In the genomic region with DNA sequence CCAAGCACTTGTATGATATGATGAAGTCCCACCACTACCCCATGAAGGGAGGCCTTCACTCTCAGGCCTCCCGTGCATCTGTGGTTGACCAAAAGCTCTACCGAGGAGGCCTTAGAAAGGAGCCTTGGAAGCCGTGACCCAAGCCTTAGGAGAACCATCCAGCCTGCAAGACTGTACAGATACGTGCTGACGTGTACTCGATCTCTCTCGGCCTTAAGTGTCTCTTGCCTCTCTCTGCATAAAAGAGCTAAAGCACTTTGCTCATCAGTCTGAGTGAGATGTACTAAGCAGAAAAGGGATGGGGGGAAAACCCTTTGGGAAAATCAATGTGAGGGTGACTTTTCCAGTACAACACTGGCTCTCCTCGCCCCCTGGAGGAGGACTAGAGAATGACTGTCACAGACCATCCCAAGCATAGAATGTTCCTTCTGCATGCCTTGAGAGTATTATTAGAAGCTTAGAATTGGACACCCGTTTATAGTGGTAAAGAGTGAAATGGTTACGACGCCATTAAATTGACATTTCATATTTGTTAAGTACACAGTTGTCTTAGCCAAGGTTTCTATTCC, we compare ENCODE assay signal across 8 mouse cellular contexts. TPM values are rescaled to one million over a fixed set of nuclear protein-coding genes. Genes with fewer than 3 reads are reported as not detected.
A peak's percentile ranks its signal among the peaks of the same experiment; 100 is the strongest.
DNase-seq lines count a peak whose midpoint lies in the region; ATAC-seq lines count a peak whose summit lies in the region.

No protein-coding gene starts in this region.

- no peak overlapping the region for H3K9ac ChIP-seq in liver, embryonic 11.5 days (ENCODE audit: low read depth, low read length)
- no peak overlapping the region for H3K9ac ChIP-seq in hindbrain, embryonic 12.5 days

- H3K27ac ChIP-seq in liver, embryonic 11.5 days (ENCODE audit: low read depth, low read length), result no peak overlapping the region
- H3K27ac ChIP-seq in hindbrain, embryonic 12.5 days, result no peak overlapping the region

- H3K4me3 ChIP-seq in liver, embryonic 11.5 days (ENCODE audit: low read depth, low read length), result no peak overlapping the region
- no peak overlapping the region for H3K4me3 ChIP-seq in hindbrain, embryonic 12.5 days

- H3K36me3 ChIP-seq in liver, embryonic 11.5 days (ENCODE audit: control insufficient read depth, insufficient read depth, low read length), result no peaks in the 10 kb centered on the region
- no peaks in the 10 kb centered on the region for H3K36me3 ChIP-seq in hindbrain, embryonic 12.5 days

- no peaks in the 10 kb centered on the region for H3K9me3 ChIP-seq in liver, embryonic 11.5 days (ENCODE audit: control insufficient read depth, low read length)
- no peaks in the 10 kb centered on the region for H3K9me3 ChIP-seq in hindbrain, embryonic 12.5 days (replicated peaks)

- DNase-seq in cerebellum, adult 9-10 months, result peak; percentile 47
- DNase-seq in cerebellum, adult 11 months, result no peak
- peak; percentile 41 for DNase-seq in liver
- no peak for DNase-seq in liver, embryonic 11.5 days (ENCODE audit: low spot score)
- peak; percentile 35 for DNase-seq in adrenal gland, adult 2 months
- DNase-seq in kidney, postnatal 4 days, result peak; percentile 58 to 65
- DNase-seq in thymus, postnatal 25 days, result peak; percentile 33

- no peak for ATAC-seq in liver, embryonic 11.5 days (replicated peaks; ENCODE audit: low FRiP score)
- no peak for ATAC-seq in hindbrain, embryonic 12.5 days (ENCODE audit: low FRiP score)

- H3K4me1 ChIP-seq in liver, embryonic 11.5 days (replicated peaks; ENCODE audit: control insufficient read depth, insufficient read depth, low read length), result peaks cover 13% of the 10 kb centered on the region
- no peaks in the 10 kb centered on the region for H3K4me1 ChIP-seq in hindbrain, embryonic 12.5 days

- no peak overlapping the region for H3K4me2 ChIP-seq in liver, embryonic 11.5 days
- no peak overlapping the region for H3K4me2 ChIP-seq in hindbrain, embryonic 12.5 days (replicated peaks)

- WGBS in liver, embryonic 11.5 days, result 72% methylated on average over 11 of the region's 11 CpGs
- 85% methylated on average over 11 of the region's 11 CpGs for WGBS in hindbrain, embryonic 12.5 days

- H3K27me3 ChIP-seq in liver, embryonic 11.5 days (replicated peaks; ENCODE audit: control insufficient read depth, insufficient read depth, low read length), result no peaks in the 10 kb centered on the region
- H3K27me3 ChIP-seq in hindbrain, embryonic 12.5 days, result no peaks in the 10 kb centered on the region

RNA-seq across cellular contexts. Expression of a gene that starts 59.0 kb away (rescaled TPM):
- polyA plus RNA-seq in liver, embryonic 11.5 days (2014; fragmentation: Nextera tagmentation; extraction: Ambion mirVana), result 51.5 and 59.6 TPM in 2 replicates
- total RNA-seq in adrenal gland, adult 2 months (2021), result 10 to 100 TPM; 62.0 to 88.4 TPM
- 5.8 and 7.6 TPM in 2 replicates for polyA plus RNA-seq in adrenal gland, adult 2 months (2012; rRNA removed)
- polyA plus RNA-seq in hindbrain, embryonic 12.5 days (2016; fragmentation: Nextera tagmentation; extraction: Ambion mirVana), result 44.1 and 48.7 TPM in 2 replicates

Comparison
In these comparisons a context has a peak if more than half of its experiments do, and no peak if none do; other contexts are left out.
1. DNase-seq: peak in cerebellum, adult 9-10 months (single experiment), liver (single experiment), adrenal gland, adult 2 months (single experiment), kidney, postnatal 4 days (2 of 2) and thymus, postnatal 25 days (single experiment); none in cerebellum, adult 11 months (single experiment) and liver, embryonic 11.5 days (single experiment).